Mouse (Mus musculus): Measurements from ENCODE around the gene Nceh1. TPM values are rescaled to one million over a fixed set of nuclear protein-coding genes. Genes with fewer than 3 reads are reported as not detected.

The Nceh1 gene
- polyA plus RNA-seq, 1 experiment from 2014 or later, result 11.4 TPM

DNA sequence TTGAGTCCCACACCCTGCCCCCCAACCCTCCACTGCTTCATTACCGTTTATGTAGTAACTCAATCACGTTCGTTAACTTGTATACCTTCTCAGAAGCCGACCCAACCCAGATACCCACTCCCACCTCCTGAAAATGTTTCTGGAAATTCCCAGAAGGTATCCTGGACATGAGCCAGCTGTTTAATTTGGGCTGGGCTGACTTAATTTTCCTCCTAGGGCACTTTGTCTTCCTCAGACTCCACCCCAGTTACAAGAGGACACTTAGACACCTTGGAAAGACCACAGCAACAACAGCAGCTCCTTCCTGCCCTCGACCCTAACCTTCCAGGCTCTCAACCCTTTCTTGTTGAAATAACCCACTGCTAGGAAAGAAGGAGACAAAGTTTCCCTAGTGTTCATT, 140.8 kb downstream of the Nceh1 start:
- Histone ChIP-seq H3K9me3 (replicated peaks; ENCODE audit: control insufficient read depth, low read length) (no peaks in the 10 kb centered on the region), H3K36me3 (ENCODE audit: control insufficient read depth, insufficient read depth, low read length) (no peaks in the 10 kb centered on the region), H3K27me3 (ENCODE audit: control insufficient read depth, insufficient read depth, low read length) (no peaks in the 10 kb centered on the region), H3K4me2 (no peak overlapping the region), H3K4me3 (ENCODE audit: low read depth, low read length) (no peak overlapping the region), H3K4me1 (ENCODE audit: control insufficient read depth, insufficient read depth, low read length) (no peaks in the 10 kb centered on the region), H3K9ac (ENCODE audit: low read depth, low read length) (no peak overlapping the region), H3K27ac (ENCODE audit: low read depth, low read length) (no peak overlapping the region)
- WGBS (ENCODE audit: insufficient replicate concordance), result 65% methylated on average over 5 of the region's 5 CpGs
- no peak for ATAC-seq (replicated peaks; ENCODE audit: insufficient number of reproducible peaks, low FRiP score, low TSS enrichment)

- H3K9me3 ChIP-seq (replicated peaks; ENCODE audit: control insufficient read depth, low read length), result no peaks in the 10 kb centered on the region
- H3K9ac ChIP-seq (ENCODE audit: low read depth, low read length), result no peak overlapping the region
- H3K27ac ChIP-seq (ENCODE audit: low read depth, low read length), result no peak overlapping the region
- no peaks in the 10 kb centered on the region for H3K27me3 ChIP-seq (ENCODE audit: control insufficient read depth, insufficient read depth, low read length)
- 59% methylated on average over 4 of the region's 4 CpGs for WGBS (ENCODE audit: insufficient replicate concordance)
- no peak overlapping the region for H3K4me2 ChIP-seq
- ATAC-seq (replicated peaks; ENCODE audit: insufficient number of reproducible peaks, low FRiP score, low TSS enrichment), result no peak
- H3K4me1 ChIP-seq (ENCODE audit: control insufficient read depth, insufficient read depth, low read length), result no peaks in the 10 kb centered on the region
- H3K4me3 ChIP-seq (ENCODE audit: low read depth, low read length), result no peak overlapping the region
- no peaks in the 10 kb centered on the region for H3K36me3 ChIP-seq (ENCODE audit: control insufficient read depth, insufficient read depth, low read length)
These were observed 143.9 kb downstream of the Nceh1 start for GRCm38 (mm10) chr3:27326633-27327191.

DNA sequence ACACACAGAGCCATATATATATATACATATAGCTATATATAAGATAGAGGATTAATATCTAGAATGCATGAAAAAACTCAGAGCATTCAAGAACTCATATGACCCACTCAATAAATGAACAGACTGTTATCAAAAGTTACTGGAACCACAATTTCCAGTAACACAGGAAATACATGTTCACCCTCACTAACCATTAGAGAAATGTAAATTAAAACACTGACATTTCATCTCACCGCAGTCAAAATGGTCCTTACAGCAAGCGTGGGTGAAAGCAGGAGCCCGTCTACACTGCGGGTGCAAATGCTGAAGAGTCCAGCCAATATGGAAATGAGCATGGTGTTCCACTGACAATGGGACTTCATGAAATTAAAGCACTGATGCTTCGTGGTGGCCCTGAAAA, 147.9 kb downstream of the Nceh1 start:
- H3K9me3 ChIP-seq (replicated peaks; ENCODE audit: control insufficient read depth, low read length), result no peaks in the 10 kb centered on the region
- no peak for ATAC-seq (replicated peaks; ENCODE audit: insufficient number of reproducible peaks, low FRiP score, low TSS enrichment)
- 86% methylated on average over 5 of the region's 5 CpGs for WGBS (ENCODE audit: insufficient replicate concordance)
- H3K4me2 ChIP-seq, result no peak overlapping the region
- no peak overlapping the region for H3K9ac ChIP-seq (ENCODE audit: low read depth, low read length)
- no peaks in the 10 kb centered on the region for H3K27me3 ChIP-seq (ENCODE audit: control insufficient read depth, insufficient read depth, low read length)
- H3K4me3 ChIP-seq (ENCODE audit: low read depth, low read length), result no peak overlapping the region
- no peaks in the 10 kb centered on the region for H3K36me3 ChIP-seq (ENCODE audit: control insufficient read depth, insufficient read depth, low read length)
- no peaks in the 10 kb centered on the region for H3K4me1 ChIP-seq (ENCODE audit: control insufficient read depth, insufficient read depth, low read length)
- no peak overlapping the region for H3K27ac ChIP-seq (ENCODE audit: low read depth, low read length)

Other genes starting within 250 kb of the Nceh1 start
- 55.9 and 61.0 TPM in 2 replicates for gene Ect2, start 29.1 kb upstream of the Nceh1 start, polyA plus RNA-seq (2014; fragmentation: Nextera tagmentation; extraction: Ambion mirVana)
- not detected in 2 replicates for gene Tnfsf10, start 134.1 kb downstream of the Nceh1 start, polyA plus RNA-seq (2014; fragmentation: Nextera tagmentation; extraction: Ambion mirVana)
- gene Ghsr, start 188.4 kb downstream of the Nceh1 start, polyA plus RNA-seq (2014; fragmentation: Nextera tagmentation; extraction: Ambion mirVana), result not detected in 2 replicates